Mouse (Mus musculus): Measurements from ENCODE around the gene Fhod1. TPM values are rescaled to one million over a fixed set of nuclear protein-coding genes. Genes with fewer than 3 reads are reported as not detected.

The Fhod1 gene
- polyA plus RNA-seq, 1 experiment from 2014 or later: 8.7 TPM

DNA sequence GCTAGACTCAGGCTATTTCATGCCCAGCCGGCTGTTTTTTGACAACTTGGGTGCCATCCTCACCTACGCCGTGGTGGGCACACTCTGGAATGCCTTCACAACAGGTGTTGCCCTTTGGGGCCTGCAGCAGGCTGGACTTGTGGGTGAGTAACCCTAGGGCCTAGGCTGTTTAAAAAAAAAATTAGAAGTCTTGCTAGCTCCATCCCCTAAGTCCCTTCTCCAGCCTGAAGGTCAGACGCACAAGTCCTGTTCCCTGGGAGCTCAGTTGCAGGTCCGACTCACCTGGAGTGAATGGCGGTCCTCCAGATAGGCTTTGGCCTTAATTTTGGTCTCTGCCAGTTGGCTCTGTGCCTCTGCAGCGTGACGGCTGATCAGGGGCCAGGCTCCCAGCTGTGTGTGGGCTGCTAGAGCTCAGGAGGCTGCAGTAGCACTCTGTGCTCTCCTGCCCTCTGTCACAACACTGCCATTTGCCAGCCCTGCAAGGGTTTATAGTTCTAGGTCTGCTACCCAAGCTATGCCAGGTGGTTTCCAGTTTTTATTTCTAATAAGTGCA, 5.9 kb upstream of the Fhod1 start:
- no peak overlapping the region for H3K27ac ChIP-seq (ENCODE audit: low read length)
- H3K9ac ChIP-seq (replicated peaks; ENCODE audit: low read depth): no peak overlapping the region
- H3K9me3 ChIP-seq (ENCODE audit: low read length): no peaks in the 10 kb centered on the region
- H3K4me2 ChIP-seq (replicated peaks; ENCODE audit: low read depth, low read length): no peak overlapping the region
- no peak overlapping the region for H3K4me3 ChIP-seq (ENCODE audit: low read depth, low read length)
- ATAC-seq (no peak), DNase-seq (ENCODE audit: low spot score) (no peak)
- 73% methylated on average over 8 of the region's 8 CpGs for WGBS
- no peaks in the 10 kb centered on the region; the same call in 1 of the 2 replicates for H3K4me1 ChIP-seq (ENCODE audit: insufficient read depth, low read depth, low read length)
- TF ChIP-seq CTCF (IDR thresholded peaks at IDR 0.05): no peak
- no peak for TF ChIP-seq EP300 (IDR thresholded peaks at IDR 0.05)
- H3K36me3 ChIP-seq (ENCODE audit: insufficient read depth, low read length): no peaks in the 10 kb centered on the region
- no peaks in the 10 kb centered on the region for H3K27me3 ChIP-seq (replicated peaks; ENCODE audit: insufficient read depth, low read length)

DNA sequence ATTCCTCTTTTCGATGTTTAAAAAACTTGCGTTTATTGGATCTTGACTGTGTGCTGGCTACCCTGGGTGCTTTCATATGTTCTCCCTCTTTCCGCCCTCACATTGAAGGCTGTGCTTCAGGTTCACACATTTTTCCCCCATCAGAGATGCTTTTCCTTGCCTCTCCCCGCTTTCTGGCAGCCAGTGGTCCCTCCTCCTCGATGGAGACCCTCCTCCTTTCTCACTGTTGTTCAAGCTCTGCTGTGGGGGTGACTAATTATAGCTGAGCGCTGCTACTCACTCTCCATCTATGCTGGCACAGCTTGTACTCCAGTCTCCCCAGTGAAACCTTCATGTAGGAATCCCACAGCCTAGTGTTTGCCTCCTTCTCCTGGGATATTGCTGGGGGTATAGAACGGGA, 2.4 kb upstream of the Fhod1 start:
- Histone ChIP-seq H3K36me3 (ENCODE audit: insufficient read depth, low read length) (no peaks in the 10 kb centered on the region), H3K4me1 (ENCODE audit: insufficient read depth, low read depth, low read length) (peaks cover 6% of the 10 kb centered on the region), H3K9me3 (ENCODE audit: low read length) (no peaks in the 10 kb centered on the region), H3K27ac (ENCODE audit: low read length) (no peak overlapping the region), H3K9ac (replicated peaks; ENCODE audit: low read depth) (no peak overlapping the region), H3K4me3 (ENCODE audit: low read depth, low read length) (peak overlapping the region; percentile 57; the same call in 1 of the 2 replicates), H3K4me2 (replicated peaks; ENCODE audit: low read depth, low read length) (peak overlapping the region; percentile 100), H3K27me3 (replicated peaks; ENCODE audit: insufficient read depth, low read length) (no peaks in the 10 kb centered on the region)
- no peak for ATAC-seq
- WGBS: 46% methylated on average over 7 of the region's 7 CpGs
- DNase-seq (ENCODE audit: low spot score): no peak
- TF ChIP-seq EP300 (IDR thresholded peaks at IDR 0.05): no peak
- TF ChIP-seq CTCF (IDR thresholded peaks at IDR 0.05): no peak

DNA sequence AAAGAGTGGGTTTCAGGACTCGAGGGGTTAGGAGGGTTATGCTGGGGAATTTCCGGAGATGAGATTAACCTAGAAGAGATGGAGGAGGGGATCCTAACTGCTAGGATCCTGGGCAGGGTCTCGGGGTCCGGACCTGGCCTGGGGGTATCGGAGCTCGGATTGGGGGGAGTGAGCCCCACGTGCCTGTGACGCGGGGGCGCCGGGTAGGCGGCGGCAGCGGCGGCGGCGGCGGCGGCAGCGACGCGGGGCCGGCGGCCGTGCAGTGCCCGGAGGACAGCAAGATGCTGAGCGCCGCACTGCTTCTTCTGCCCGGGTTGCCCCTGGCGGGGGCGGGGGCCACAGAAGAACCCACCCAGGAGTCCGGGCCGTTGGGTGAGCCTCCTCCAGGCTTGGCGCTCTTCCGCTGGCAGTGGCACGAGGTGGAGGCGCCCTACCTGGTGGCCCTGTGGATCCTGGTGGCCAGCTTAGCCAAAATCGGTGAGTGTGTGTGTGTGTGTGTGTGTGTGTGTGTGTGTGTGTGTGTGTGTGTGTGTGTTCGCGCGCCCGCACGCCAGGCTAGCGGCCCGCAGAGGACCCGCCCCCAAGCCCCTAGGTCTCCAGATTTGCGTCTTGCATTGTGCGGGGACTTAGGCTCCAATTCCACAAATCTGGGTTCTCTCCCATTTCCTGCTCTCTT, 1.5 kb upstream of the Fhod1 start:
- Histone ChIP-seq H3K4me1 (ENCODE audit: insufficient read depth, low read depth, low read length) (peaks cover 13% of the 10 kb centered on the region), H3K27me3 (replicated peaks; ENCODE audit: insufficient read depth, low read length) (no peaks in the 10 kb centered on the region), H3K36me3 (ENCODE audit: insufficient read depth, low read length) (no peaks in the 10 kb centered on the region), H3K27ac (ENCODE audit: low read length) (peak overlapping the region; percentile 51), H3K4me2 (replicated peaks; ENCODE audit: low read depth, low read length) (peak overlapping the region; percentile 100), H3K9me3 (ENCODE audit: low read length) (no peaks in the 10 kb centered on the region), H3K9ac (replicated peaks; ENCODE audit: low read depth) (peak overlapping the region; percentile 53), H3K4me3 (ENCODE audit: low read depth, low read length) (peak overlapping the region; percentile 57)
- 2% methylated on average over 13 of the region's 48 CpGs for WGBS
- TF ChIP-seq EP300 (IDR thresholded peaks at IDR 0.05): no peak
- TF ChIP-seq CTCF (IDR thresholded peaks at IDR 0.05): no peak
- DNase-seq (ENCODE audit: low spot score) (peak; percentile 39), ATAC-seq (no peak)

DNA sequence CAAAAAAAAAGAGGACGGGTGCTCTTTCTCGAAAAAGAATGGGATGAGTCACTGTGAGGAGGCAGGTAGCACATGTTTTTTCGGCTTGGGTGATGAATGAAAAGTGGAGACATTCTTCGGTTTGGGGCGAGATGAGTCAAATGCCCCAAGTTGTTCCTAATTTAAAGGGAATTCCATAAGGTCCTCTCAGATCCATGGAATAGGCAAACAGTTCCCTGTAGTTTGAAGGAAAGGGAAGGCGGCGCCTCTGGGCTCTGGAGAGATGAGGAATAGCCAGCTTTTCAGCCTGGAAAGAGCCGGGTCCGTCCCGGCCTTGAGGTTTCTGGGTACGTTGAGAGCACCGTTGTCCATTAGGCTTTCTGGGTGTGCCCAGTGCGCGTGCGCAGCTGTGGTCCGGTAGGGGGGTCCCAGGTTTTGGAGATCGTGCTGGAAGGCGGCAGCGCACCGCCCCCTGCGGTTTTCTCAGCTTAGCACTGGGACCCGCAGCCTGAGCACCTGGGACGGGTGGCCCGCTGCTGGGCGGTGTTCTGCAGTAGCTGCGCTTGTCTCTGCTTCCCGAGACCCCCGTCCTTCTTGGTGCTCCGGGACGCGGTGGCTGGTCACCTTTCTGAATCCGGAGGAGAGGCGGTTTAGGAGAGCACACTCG, 820 bp upstream of the Fhod1 start, which contains the start of gene Slc9a5:
Slc9a5 (plus strand) TSS at position 394 of the 646 bp plus-strand sequence.
- DNase-seq (ENCODE audit: low spot score): peak; percentile 57
- H3K36me3 ChIP-seq (ENCODE audit: insufficient read depth, low read length): no peaks in the 10 kb centered on the region
- H3K4me3 ChIP-seq (ENCODE audit: low read depth, low read length): peak within 1 kb of the TSS; percentile 57
- H3K27ac ChIP-seq (ENCODE audit: low read length): peak within 1 kb of the TSS; percentile 87
- H3K27me3 ChIP-seq (replicated peaks; ENCODE audit: insufficient read depth, low read length): no peaks in the 10 kb centered on the region
- TF ChIP-seq CTCF (IDR thresholded peaks at IDR 0.05): peak; percentile 35
- TF ChIP-seq EP300 (IDR thresholded peaks at IDR 0.05): no peak
- no peak for ATAC-seq
- no peaks in the 10 kb centered on the region for H3K9me3 ChIP-seq (ENCODE audit: low read length)
- peak within 1 kb of the TSS; percentile 100 for H3K4me2 ChIP-seq (replicated peaks; ENCODE audit: low read depth, low read length)
- H3K9ac ChIP-seq (replicated peaks; ENCODE audit: low read depth): peak within 1 kb of the TSS; percentile 64
- H3K4me1 ChIP-seq (ENCODE audit: insufficient read depth, low read depth, low read length): peaks cover 14% of the 10 kb centered on the region
- 1% methylated on average over 34 of the region's 34 CpGs for WGBS

DNA sequence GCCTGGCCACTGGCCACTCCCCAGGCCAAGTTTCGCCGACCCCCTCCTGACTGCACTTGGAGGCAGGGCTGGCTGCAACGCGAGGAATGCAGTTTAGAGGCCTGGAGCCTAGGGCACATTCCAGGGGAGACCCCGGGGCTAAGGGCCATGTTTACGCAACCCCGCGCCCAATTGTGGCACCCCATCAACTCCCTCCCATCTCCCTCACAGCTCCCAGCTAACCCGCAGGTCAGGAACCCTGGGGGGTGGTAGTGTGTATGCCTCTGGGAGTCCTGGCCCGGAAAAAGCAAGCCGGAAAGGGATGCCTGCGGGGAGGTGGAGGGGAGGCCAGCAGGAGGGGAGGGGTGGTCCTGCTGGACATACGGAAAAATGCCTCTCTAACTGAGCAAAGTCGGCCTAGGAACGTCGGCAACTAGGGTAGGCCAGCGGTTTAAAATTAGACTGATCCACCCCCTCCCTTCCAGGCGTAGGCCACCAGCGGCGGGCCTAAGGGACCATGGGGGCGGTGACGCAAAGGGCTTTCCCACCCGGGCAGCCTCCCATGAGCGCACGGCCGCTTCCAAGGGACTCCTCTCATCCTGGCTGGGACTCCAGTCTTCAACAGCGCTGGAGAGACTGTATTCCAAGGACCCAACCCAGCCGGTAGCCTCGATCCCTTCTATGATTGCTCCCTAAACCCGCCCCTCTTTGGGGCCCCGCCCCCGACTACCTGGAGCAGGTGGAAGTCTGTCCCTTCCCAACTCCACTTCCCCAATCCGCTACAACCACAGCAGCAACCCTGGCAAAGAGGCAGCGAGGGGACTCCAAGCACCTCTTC, 934 bp downstream of the Fhod1 start:
- peak overlapping the region; percentile 100 for H3K4me2 ChIP-seq (replicated peaks; ENCODE audit: low read depth, low read length)
- DNase-seq (ENCODE audit: low spot score): peak; percentile 92
- H3K27me3 ChIP-seq (replicated peaks; ENCODE audit: insufficient read depth, low read length): no peaks in the 10 kb centered on the region
- H3K27ac ChIP-seq (ENCODE audit: low read length): peak overlapping the region; percentile 87
- TF ChIP-seq EP300 (IDR thresholded peaks at IDR 0.05) (peak; percentile 82), CTCF (IDR thresholded peaks at IDR 0.05) (no peak)
- no peaks in the 10 kb centered on the region for H3K9me3 ChIP-seq (ENCODE audit: low read length)
- H3K4me3 ChIP-seq (ENCODE audit: low read depth, low read length): peak overlapping the region; percentile 57
- peaks cover 25% of the 10 kb centered on the region for H3K4me1 ChIP-seq (ENCODE audit: insufficient read depth, low read depth, low read length)
- under 1% methylated on average over 30 of the region's 34 CpGs for WGBS
- peak overlapping the region; percentile 64 for H3K9ac ChIP-seq (replicated peaks; ENCODE audit: low read depth)
- no peaks in the 10 kb centered on the region for H3K36me3 ChIP-seq (ENCODE audit: insufficient read depth, low read length)
- peak; percentile 57 for ATAC-seq
